Mouse (Mus musculus): Measurements from ENCODE around the gene Ercc8.

Gene Ercc8

DNA sequence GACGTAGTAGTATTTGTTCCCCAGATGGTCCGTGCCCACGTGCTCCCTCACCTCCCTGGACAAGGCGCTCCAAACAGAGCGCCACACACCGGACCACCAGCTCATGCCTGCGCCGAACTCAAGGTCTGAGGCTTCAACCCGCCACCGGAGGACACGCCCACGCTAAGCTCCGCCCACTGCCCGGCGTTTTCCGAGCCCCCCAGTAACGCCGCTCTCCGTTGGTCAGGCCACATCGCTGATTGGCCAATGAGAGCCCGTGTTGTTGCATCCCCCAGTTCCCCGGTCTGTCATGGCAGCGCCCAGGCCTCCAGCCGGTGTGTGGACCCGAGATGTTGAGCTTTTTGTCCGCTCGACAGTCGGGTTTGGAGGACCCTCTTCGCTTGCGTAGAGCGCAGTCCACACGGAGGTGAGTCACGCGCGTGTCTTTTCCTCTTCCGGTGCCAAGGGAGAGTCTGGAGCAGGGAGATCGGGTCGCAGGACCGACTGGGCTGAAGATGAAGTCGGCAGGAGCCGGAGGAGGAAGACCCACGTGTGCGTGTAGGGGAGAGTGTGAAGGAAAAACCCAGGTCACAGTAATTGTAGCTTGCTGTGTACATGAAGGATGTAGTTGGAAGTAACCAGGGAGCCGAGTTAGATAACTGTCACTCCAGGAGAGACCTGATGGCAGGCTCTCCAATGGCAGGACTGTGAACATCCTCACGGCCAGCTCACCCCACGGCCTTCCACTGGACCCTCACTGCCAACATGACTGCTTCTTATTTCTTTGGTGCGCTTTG is at the start of gene Ercc8, which contains the start of gene Ndufaf2:
Ercc8 (plus strand) TSS at position 267 of the 776 bp plus-strand sequence.
Ndufaf2 (minus strand) TSS at position 159 of the 776 bp plus-strand sequence.
- peak; percentile 99 for DNase-seq

DNA sequence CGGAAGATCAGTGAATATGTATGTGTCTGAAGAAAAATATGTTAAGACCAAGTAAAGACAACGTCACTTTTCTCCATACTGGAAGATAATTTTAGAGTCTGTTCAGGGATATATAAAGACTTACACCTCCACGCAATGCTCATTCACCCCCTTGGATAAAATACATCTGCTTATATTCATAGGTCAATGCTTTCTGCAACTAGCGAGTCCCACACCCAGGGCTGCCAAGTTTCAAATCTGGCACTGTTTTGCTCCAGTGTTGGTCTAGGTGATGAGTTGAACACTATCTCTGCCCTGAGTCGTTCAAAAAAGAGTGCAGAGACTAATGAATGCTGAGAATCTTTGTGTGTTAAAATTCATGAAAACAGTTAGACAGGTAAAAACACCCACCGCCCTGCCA is 47.6 kb upstream of the Ercc8 start:
- peak in 1 of 2 experiments; percentile 26 for DNase-seq

DNA sequence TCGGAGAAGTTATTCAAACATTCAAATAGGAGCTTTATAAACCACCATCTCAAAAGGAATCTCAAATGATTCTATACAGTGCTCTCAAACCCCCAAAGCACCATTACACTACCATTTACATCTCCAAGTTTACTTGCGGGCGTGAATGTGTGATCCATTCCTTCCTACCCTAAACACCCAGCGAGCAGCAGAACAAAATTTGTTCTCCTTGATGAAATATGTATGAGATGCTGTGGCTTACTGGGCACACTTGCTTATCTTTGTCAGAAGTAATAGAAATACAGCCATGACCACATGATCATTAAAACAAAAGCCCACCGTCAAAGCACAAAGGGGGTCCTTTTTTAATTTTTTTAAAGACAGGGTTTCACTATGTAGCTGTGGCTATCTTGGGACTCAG is 45.0 kb upstream of the Ercc8 start:
- DNase-seq = no peak

DNA sequence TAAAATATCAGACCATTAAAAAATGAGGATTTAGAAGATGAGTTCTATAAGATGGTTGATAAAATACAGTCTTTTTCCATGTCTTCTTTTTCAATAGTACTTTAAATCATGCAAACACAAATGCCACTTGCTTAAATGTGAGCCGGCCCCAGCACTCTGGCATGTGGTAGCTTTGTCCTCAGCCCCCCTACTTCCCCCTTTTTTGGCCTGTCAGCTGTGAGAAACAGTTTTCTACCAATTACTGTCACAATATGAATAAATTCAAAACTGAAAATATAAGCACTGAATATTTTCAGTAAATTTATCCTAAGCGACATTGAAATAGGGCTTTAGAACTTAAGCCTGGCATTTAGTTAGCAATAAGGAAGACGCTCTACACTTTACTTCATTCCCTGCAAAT is 44.3 kb upstream of the Ercc8 start:
- DNase-seq = no peak

DNA sequence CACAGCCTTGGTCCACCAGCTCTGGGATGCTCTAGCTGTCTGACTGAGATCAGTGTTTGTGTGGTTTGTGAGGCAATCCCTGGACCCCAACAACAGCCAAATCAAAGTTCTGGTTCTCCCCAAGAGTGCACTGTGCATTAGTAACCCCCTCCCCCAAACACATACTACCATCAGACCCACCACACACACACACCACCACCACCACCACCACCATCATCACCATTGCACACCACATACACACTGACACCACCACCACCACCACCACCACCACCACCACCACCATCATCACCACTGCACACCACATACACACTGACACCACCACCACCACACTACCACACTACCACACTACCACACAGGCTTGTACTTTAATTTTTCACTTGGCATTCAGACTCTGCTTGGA is 40.9 kb upstream of the Ercc8 start:
- DNase-seq = no peak

DNA sequence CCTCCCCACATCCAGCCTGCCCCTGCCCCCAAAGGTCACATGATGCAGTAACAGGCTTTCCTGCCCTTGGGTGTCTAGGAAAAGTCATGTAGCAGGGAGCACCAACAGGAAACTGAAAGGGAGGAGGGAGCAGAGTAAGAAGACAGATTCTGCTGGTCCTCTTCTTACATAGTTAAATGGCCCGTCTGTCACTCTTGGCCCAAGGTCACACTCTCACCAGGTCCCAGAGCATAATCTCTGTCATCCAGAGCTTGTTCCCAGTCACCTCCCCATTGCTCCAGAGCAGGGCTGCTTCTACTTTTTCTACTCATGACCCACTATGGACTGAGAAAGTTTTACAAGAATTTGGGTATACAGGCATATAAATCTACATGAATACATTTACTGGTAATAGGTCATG is 40.3 kb upstream of the Ercc8 start:
- peak; percentile 69 to 79 for DNase-seq

DNA sequence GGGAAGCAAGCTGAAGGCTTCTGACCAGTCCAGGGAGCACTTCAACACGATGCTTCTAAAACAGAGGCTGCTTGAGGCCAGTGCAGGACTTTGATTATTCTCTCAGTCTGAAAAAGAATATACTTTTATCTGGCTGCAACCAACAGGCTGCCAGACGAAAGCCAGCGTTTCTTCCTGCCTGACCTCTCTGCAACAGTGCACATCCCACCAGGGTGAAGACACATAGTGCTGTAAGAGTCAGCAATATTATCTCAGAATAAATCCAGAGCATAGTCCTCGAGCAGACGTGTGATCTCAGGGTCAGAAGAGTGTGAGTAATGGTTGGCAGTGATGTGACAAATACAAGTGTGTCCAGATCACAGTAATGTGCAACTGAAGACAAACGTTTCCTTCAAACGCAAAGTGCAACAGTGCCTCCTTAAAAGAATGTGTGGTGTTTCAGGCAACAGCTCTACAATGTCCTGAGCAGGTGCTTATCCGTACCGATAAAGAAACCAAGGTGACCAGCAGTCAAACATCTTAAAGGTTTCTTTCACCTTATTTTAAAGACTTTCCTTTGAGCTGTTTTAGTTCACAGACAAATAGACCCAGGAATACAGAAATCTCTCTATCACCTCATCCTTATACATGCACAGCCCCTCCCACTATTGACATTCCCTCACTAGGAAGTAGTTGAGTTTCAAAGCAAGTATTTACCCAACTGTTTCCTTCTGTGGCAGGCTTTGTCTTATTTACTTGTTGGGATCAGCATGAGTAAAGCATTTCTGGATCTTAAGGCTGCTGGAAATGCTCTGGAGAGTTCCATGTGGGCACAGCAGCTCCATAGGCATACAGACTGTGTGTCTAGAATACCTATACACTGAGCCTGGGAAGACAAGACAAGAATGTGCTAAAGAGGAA is 38.9 kb upstream of the Ercc8 start:
- no peak for DNase-seq

DNA sequence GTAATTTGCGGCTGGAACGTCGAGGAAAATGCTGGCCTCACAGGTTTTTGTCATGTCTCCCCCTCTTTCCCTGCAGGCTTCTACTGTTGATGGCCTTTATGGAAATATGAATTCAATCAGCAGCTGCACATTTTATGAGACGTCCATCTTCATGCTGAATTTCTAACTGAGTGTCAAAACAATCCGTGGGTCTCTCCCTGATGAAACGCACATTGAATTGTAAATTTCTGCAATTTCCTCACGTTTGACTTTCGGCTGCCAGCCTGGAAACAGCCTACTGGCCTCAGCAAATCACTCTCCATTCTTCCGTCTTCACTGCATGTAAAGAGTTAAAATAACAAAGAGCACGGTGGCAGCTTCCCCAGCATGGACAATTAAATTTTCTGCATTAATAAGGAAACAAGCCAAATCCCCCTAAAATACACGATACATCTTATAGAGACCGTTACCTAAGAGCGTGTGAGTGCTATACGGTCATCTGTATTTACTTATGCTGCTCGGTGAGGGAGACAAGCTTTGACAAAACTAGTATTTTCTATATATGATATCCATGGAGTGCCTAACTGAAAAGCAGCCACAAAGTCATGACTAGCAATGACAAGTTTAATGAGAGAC is 35.3 kb upstream of the Ercc8 start:
- no peak for DNase-seq

DNA sequence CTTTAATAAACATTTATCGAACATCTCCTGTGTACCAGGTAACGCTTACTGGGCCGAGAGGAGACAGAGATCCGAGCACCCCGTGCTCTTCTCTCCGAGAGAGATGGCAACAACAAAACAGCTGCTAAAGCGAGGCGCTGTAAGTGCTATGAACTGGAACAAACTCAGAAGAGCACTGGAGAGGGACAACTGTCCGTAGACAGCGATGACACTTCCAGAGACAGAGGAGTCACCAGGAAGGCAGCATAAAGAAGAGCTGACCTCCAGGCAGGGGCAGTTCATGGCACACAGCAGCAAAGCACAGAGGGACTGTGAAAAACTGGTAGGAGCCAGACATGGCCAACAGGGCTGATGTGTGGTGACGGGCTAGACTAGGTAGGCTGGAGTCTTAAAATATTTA is 34.4 kb upstream of the Ercc8 start:
- DNase-seq = no peak

DNA sequence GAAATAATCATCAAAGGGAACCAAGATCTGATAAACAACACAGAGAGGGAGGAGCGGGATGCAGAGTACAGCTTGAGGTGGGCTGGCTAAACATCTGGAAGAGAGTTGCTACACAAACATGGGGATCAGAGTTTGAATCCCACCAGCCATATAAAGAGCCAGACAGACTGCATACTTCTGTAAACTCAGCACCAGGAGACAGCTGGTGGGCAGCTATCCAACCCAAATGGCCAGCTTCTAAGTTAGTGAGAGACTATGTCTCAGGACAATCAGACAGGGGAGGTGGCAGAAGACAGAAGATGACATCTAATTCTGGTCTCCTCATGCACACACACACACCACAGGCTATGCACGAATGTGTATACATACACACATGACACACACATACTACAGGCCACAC is 32.3 kb upstream of the Ercc8 start:
- peak; percentile 12 to 20 for DNase-seq

DNA sequence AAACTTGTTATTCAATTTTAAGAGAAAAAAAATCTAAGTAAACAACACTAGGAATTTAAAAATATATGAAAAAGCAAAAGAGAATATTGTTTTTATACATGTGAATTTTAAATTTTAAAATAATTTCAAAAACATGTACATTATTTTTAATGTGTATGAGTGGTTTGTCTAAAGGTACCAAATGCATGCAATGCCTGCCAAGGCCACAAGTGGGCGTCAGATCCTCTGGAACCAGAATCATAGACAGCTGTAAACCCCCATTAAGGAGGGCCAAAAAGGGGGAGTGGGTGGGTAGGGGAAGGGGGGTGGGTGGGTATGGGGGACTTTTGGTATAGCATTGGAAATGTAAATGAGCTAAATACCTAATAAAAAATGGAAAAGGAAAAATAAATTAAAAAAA is 31.4 kb upstream of the Ercc8 start:
- peak; percentile 71 to 72 for DNase-seq

DNA sequence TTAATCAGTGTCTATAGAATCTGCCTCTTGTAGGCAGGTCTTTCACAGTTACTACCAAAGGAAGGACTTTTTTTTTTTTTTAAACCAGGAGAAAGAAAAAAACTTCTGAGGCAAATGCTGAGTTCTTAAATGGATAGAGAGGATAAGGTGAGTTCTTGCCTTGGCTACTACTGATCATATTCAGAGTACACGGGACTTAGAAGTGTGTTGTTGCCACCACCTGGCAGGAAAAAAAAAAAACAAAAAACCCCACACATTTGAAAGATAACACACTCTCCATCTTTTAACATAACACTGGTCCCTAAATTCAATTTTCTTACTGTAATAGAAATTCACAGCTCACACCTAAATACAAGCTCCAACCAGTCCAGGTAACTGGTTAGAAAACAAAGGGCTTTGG is 30.6 kb upstream of the Ercc8 start:
- no peak for DNase-seq

DNA sequence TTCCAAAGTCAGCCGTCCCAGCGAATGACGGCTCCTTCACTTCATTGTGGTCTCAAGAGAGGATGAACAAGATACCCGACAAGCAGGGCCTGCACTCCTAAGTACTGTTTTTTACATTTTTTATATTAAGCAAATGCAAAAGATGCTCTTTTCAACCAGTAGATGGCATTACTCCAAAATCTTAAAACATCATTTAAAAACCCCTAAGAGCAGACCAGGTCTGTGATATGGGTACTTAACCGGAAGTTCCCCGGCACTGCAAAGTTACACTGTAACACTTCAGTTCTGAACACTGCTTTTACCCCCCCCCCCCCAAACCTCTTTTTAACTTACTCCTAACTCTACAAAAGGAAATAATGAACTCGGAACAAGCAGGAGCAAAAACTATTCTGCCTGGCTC is 29.5 kb upstream of the Ercc8 start:
- DNase-seq = no peak

DNA sequence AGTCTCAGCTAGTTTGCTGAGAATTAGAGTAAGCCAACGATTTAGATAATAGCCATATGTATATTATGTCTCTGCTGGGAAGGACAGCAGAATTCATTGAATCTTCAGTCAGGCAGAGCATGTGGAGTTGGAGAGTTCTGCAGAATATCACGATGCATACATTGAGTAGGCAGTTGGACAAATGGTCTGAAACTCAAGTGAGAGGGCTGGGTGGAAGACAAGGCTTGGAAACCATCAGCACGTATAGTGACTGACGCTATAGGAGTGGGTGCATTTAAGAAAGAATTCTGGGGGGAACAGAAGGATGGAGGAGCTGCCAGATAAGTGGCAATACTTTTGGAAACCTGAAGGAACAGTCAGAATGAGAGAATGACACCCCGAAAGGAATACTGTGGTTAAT is 27.8 kb upstream of the Ercc8 start:
- no peak for DNase-seq

DNA sequence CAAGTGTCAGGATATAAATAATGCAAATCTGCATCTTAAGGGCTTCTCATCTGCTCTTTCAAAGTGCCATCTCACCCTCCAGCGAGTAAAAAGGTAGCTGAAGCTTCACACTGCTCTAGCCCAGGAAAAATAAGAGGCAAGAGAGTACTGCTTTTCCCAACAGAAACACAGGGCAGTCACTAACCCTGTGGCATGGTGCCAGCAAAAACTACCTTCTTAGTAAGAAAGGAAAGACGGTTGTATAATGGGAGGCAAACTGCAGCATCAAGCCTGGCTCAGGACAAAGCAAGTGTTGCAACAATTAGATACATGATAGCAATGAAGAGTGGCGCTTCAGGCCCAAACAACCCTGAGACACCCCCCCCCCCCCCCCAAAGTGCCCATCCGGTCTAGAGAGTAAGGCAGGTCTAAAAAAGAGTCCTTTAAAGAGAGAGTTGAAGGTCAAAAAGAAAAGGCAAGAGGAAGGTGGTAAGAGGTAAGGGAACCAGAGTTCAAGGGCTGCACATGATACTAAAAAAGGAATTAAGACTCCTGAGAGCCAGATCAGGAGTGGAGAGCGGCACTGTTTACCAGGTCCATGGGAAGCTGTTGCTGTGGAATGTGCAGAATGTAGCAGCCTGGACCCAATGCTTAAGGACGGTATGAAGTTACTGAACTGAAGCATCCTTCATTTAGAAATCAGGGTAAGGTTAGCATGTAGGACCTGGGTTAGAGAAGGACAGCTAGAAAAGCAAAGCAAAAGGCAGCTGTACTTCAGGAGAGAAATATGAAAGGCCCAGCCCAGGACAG is 26.3 kb upstream of the Ercc8 start:
- peak in 1 of 2 experiments; percentile 29 for DNase-seq

DNA sequence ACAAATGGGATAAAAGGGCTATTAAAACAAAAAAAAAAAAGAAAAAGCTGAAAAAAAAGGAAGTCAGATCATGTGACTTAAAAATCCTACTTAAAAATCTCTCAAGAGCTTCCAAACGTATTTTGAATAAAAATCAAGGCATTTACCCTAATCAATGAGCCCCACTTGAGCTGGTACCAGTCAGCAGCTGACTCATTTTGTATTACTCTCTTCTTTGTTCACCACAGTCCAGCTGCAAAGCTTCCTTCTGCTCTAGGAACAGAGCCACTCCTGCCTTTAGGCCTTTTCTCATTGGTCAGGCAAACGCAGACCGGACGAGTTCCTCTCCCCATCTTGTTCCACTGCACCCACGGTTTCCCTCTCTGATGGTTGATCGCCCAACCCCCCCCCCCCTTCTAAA is 22.9 kb upstream of the Ercc8 start:
- no peak for DNase-seq

DNA sequence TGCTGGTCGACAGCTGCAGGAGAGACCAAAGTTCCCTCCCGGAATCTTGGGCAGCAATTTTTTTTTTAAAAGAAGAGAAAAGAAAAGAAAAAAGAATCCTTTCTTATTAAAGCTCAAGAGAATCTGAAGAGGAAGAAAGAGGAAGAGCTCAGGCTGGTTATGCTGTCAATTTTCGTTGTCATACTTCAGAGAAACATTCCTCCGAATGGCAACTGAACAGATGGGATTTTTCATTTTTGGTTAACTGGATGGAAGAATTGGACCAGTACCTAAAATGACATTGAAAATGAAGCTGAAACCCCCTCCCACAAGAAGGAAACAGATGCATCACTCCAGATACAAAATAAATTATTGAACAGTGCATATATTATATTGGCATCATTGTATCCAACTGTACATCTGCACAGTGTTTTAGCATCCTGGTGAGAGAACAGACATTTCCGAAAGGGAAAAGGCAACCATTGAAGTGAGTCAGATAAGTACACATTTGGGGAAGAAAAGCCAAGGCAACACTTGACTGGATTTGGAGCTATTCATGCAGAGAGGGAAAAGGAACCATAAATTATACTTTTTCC is 20.0 kb upstream of the Ercc8 start:
- DNase-seq = no peak

DNA sequence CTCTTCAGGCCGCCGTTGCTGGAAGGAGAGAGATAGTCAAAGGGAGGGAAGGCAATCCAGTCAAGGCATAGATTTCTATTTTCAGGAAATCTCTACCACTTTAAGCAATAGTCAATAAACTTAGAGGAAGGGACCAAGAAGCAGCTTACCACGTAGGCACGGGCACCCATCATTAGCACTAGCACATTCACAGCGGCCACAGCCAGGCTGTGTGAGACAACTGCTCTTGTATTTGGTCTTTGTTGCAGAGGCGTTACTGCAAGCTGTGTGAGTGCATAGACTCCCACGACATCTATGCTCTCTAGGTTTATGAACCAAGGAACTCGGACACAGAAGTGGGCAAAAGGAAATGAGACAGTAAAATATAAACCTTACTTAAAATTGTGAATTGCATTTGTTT is 14.4 kb upstream of the Ercc8 start:
- no peak for DNase-seq

DNA sequence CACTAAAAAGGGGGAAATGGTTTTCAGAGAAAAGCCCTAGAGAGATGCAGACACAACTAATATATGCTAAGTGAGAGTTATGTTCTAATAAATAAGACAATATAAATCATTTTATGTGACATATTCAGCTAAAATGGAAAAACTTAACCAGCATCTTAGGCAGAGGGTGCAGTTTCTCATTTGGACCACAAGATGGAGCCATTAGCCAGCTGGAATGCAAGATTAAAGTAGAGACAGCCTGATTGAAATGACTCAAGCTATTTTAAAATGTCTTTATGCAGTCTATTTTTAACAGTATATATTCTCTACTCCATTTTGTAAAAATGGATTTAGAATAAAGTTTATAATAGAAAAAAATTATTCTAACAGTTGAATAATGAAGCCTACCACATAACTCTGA is 6.7 kb upstream of the Ercc8 start:
- DNase-seq = peak; percentile 35 to 54

DNA sequence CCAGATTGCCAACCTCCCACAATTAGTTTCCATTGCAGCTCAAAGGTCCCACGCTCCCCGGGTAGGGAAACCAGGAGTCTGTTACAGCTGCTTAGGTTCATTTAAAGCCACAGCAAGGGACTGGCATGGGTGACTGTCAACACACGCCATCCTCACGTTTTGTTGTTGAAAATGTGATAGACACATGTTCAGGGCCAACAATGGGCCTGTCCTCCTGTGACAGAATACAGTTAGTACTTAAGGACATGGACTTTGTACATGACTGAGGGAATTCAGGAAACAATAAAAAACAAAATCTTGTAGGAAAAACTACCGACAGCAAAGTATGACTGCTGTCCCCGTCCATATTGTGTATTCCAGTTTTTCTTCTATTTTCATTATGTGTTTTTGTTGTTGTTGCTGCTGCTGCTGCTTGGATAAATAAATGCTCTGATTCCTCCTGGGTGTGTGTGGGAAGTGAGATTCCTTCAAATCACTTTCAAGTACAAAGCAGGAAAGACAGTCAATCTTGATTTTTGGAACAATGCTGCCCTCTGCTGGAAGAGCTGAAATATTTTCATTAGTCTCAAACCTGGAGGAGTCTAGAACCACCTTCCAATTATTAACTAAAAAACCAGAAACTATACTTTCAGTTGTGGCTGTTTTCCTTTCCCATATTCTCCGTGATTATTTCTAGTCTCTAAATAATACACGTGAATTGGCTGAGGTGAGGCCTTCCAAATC is 5.7 kb upstream of the Ercc8 start:
- DNase-seq = peak; percentile 83 to 88

DNA sequence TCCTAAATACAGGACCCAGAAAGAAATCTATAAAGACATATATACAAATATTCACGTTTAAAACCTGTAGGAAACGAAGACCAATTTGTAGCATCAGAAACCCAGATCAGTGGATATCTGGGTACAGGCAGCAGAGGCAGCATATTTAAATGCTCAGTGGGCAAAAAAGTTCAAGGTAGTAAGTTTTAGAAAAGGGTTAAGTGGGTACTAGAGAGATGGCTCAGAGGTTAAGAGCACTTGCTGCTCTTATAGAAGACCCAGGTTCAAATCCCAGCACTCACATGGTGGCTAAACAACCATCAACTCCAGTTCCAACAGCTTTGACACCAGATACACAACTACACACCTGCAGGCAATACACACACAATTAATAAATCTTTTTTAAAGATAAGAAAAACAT is 1.4 kb upstream of the Ercc8 start:
- no peak for DNase-seq
